Mouse (Mus musculus) G1E (cell line): ENCODE results near the gene Spi1. TPM values are rescaled to one million over a fixed set of nuclear protein-coding genes. Genes with fewer than 3 reads are reported as not detected.
"Not testable (repeated sequence)": the region's sequence is repeated elsewhere in the genome, so short reads cannot be mapped to it uniquely, and the experiment has no call there.

ENCODE experiments used
- ATAC-seq: 2 replicates; pipeline ENCODE4 v1.8.0; 2016; ENCODE audit warnings: mild to moderate bottlenecking; ENCODE audit not compliant: insufficient number of reproducible peaks, poor library complexity, low FRiP score, severe bottlenecking; ENCODE audit errors: extremely low read depth
- DNase-seq: peaks from one replicate; pipeline ENCODE4 v3.0.0; 2012; ENCODE audit warnings: low spot score
- H3K27me3 ChIP-seq: 2 replicates; pipeline ENCODE4 v1.6.1; 2012; ENCODE audit warnings: mild to moderate bottlenecking, low read length, inconsistent platforms; ENCODE audit not compliant: insufficient read depth
- H3K36me3 ChIP-seq: replicated peaks from 2 replicates; pipeline ENCODE3; 2012; ENCODE audit warnings: mild to moderate bottlenecking, inconsistent platforms
- H3K4me1 ChIP-seq: 2 replicates; pipeline ENCODE4 v1.6.1; 2012; ENCODE audit warnings: low read depth, low read length, inconsistent platforms, mixed read lengths; ENCODE audit not compliant: insufficient read depth
- H3K4me3 ChIP-seq: 2 replicates; pipeline ENCODE4 v1.5.1; 2012; ENCODE audit warnings: low read depth, mild to moderate bottlenecking, inconsistent platforms, low read length, moderate library complexity, mixed read lengths
- H3K9me3 ChIP-seq: replicated peaks from 2 replicates; pipeline ENCODE4 v1.6.1; 2012; ENCODE audit warnings: inconsistent platforms
- CTCF ChIP-seq: IDR thresholded peaks from 2 replicates; pipeline ENCODE4 v1.5.1; 2012; ENCODE audit warnings: low read depth, low read length, inconsistent platforms, mixed read lengths
- GATA1 ChIP-seq: IDR thresholded peaks from 2 replicates; pipeline ENCODE4 v1.6.1; 2012; ENCODE audit warnings: borderline replicate concordance, low read length, inconsistent platforms, mixed read lengths
- GATA2 ChIP-seq: IDR thresholded peaks from 2 replicates; pipeline ENCODE4 v1.6.1; 2012; ENCODE audit warnings: low read depth, low read length, inconsistent platforms, borderline replicate concordance
- POLR2AphosphoS5 ChIP-seq: IDR thresholded peaks from 2 replicates; pipeline ENCODE4 v1.6.1; 2012; ENCODE audit warnings: low read depth, low read length, inconsistent platforms; ENCODE audit not compliant: insufficient replicate concordance
- TAL1 ChIP-seq: conservative IDR thresholded peaks from 2 replicates; pipeline ENCODE4 v1.6.1; 2012; ENCODE audit warnings: low read depth, low read length, inconsistent platforms, mixed read lengths
- polyA plus RNA-seq: library from polyadenylated mRNA; stranded (reverse); fragments of >175 nt; gene quantifications from 2 replicates; pipeline ENCODE4 v1.2.3, GENCODE M21; 2012
- total RNA-seq, 2 experiments: library from RNA; stranded (forward) in 1 of 2; stranded (reverse) in 1 of 2; fragments of 200-1000 nt in 1 of 2; fragments of >200 nt in 1 of 2; fragmentation: Nextera tagmentation in 1 of 2; gene quantifications; 2 replicates each; pipeline ENCODE4 v1.2.3; 2014 to 2017

Gene Spi1
- total and polyA plus RNA-seq, 3 experiments: 25.4 to 138 (median 79.8) TPM

DNA sequence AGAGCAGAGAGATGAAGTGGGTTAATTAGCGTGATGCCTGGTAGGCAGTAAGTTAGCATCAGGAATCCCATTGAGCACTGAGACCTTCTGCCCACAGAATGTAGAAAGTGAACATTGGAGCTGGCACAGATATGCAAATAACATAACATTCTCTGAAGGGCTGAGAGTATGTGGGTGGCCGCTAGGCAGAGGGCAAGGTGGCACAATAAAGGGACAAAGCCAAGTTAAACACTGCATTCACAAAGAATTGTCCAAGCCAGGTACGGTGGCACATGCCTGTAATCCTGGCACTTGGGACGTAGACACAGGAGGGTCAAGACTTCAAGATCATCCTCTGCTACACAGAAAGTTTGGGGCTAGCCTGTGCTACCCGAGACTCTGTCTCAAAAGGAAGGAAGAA lies 27.1 kb downstream of the Spi1 start:
- H3K4me1 ChIP-seq: peaks cover 72% of the 10 kb centered on the region
- DNase-seq (no peak), ATAC-seq (no peak)
- no peaks in the 10 kb centered on the region for H3K27me3 ChIP-seq
- TF ChIP-seq CTCF: no peak
- TF ChIP-seq POLR2AphosphoS5: no peak
- TF ChIP-seq TAL1: no peak
- no peak for TF ChIP-seq GATA2
- TF ChIP-seq GATA1: no peak
- no peak overlapping the region for H3K4me3 ChIP-seq
- no peaks in the 10 kb centered on the region for H3K9me3 ChIP-seq
- H3K36me3 ChIP-seq: peaks cover 93% of the 10 kb centered on the region

DNA sequence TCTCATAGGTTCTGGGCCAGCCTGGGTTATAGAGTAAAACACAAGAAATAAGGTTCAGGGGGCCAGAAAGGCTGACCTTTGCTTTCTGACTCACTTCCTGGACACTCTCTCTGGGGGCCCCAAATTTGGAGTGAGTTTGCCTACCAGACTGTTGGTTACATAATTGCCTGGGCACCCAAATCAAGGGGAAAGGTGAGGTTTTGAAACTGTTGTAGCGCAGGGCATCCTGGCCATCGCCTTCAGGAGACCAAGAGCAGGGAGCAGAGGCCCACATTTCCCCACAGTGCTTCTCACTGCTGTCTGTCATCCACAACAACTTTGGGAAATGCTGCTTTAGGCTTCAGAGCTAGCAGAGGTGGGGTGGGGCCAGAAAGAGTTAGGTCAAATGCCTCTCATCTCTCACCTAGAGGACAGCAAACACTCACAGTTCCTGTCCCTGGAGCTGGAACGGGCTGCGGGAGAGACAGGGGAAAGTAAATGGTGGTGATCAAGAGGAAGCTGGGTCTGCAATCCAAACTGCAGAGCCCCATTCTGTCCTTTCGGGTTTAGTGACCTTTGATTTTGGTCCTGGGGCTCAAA lies 27.7 kb downstream of the Spi1 start:
- no peak for DNase-seq
- Histone ChIP-seq H3K4me3 (no peak overlapping the region), H3K9me3 (no peaks in the 10 kb centered on the region), H3K27me3 (no peaks in the 10 kb centered on the region), H3K4me1 (peaks cover 73% of the 10 kb centered on the region), H3K36me3 (peaks cover 95% of the 10 kb centered on the region)
- TF ChIP-seq POLR2AphosphoS5 (no peak), GATA2 (no peak), CTCF (no peak), GATA1 (no peak), TAL1 (no peak)
- ATAC-seq: no peak

DNA sequence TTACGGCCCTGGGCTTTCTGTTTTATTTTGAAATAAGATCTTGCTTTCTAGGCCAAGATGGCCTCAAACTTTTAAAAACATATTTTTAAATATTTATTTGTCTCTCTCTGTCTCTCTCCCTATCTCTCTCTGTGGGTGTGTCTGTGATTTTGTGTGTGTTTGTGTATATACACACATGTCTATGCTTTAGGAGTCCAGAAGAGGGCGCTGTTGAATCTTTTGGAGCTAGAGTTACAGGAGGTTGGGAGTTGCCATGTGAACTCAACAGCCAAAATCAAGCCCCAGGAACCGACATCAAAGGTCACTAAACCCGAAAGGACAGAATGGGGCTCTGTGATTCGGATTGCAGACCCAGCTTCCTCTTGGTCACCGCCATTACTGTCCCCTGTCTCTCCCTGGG lies 28.2 kb downstream of the Spi1 start:
- TF ChIP-seq POLR2AphosphoS5 (no peak), GATA1 (no peak), CTCF (no peak), TAL1 (no peak), GATA2 (no peak)
- no peak for ATAC-seq
- H3K36me3 ChIP-seq: peaks cover 95% of the 10 kb centered on the region
- H3K4me3 ChIP-seq: no peak overlapping the region
- peaks cover 71% of the 10 kb centered on the region for H3K4me1 ChIP-seq
- H3K27me3 ChIP-seq: no peaks in the 10 kb centered on the region
- H3K9me3 ChIP-seq: no peaks in the 10 kb centered on the region
- no peak for DNase-seq

DNA sequence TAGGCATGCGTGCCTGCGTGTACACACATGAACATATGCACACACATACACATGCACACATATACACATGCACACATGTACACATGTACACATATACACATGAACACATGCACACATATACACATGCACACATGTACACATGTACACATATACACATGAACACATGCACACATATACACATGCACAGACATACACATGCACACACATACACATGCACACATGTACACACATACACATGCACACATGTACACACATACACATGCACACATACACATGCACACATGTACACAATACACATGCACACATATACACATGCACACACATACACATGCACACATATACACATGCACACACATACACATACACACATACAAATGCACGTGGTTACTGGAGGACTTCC lies 29.6 kb downstream of the Spi1 start:
- not testable (repeated sequence) for H3K27me3 ChIP-seq, ATAC-seq, H3K4me3 ChIP-seq, DNase-seq, H3K9me3 ChIP-seq
- Histone ChIP-seq H3K36me3 (peaks cover 96% of the 10 kb centered on the region), H3K4me1 (peaks cover 61% of the 10 kb centered on the region)

- ATAC-seq (peak; percentile 58), DNase-seq (no peak)
- Histone ChIP-seq H3K9me3 (no peaks in the 10 kb centered on the region), H3K27me3 (no peaks in the 10 kb centered on the region), H3K4me3 (no peak overlapping the region), H3K4me1 (peaks cover 54% of the 10 kb centered on the region), H3K36me3 (peaks cover 95% of the 10 kb centered on the region)
- TF ChIP-seq TAL1: no peak
- no peak for TF ChIP-seq GATA2
- no peak for TF ChIP-seq CTCF
- TF ChIP-seq GATA1: no peak
- TF ChIP-seq POLR2AphosphoS5: no peak
Observed at GRCm38 (mm10) chr2:91112491-91112890, 30.3 kb downstream of the Spi1 start.

DNA sequence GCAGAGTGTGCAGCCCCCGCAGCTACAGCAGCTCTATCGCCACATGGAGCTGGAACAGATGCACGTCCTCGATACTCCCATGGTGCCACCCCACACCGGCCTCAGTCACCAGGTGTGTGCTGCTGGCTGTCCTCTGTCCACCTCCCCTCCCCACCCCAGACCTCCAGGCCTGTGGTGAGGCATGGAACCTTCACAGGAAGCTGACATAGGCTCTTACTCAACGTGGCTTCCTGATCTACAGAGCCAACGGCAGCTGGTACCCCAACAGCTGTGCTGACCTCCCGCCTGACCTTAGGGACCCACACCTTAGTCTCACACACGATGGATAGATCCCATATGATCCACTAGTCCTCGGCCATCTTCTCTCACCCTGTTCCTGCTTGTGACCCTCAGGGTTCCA lies 31.1 kb downstream of the Spi1 start:
- no peaks in the 10 kb centered on the region for H3K27me3 ChIP-seq
- peaks cover 93% of the 10 kb centered on the region for H3K36me3 ChIP-seq
- H3K4me1 ChIP-seq: peaks cover 51% of the 10 kb centered on the region
- no peak for TF ChIP-seq CTCF
- TF ChIP-seq TAL1: no peak
- no peak for TF ChIP-seq POLR2AphosphoS5
- TF ChIP-seq GATA2: no peak
- TF ChIP-seq GATA1: no peak
- ATAC-seq: no peak
- no peak overlapping the region for H3K4me3 ChIP-seq
- H3K9me3 ChIP-seq: no peaks in the 10 kb centered on the region
- DNase-seq: no peak

DNA sequence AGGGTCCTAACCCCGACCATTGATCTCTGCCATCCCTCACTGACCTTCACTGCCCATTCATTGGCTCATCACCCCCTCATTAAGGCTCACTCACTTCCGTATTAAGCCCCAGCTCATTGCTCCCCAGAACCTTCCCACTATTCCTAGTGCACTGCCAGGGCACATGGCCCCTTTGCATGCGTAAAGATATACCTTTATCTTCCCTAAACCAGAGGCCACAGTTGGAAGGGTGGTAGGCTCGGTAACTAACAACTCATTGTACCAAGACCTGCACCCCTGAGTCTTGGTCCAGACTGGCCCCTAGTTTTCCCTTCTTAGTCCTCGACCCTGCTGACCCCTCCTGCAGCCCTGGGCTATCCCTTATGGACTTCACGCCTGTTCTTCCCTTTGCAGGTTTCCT lies 31.7 kb downstream of the Spi1 start:
- no peak overlapping the region for H3K4me3 ChIP-seq
- H3K27me3 ChIP-seq: no peaks in the 10 kb centered on the region
- no peaks in the 10 kb centered on the region for H3K9me3 ChIP-seq
- ATAC-seq (no peak), DNase-seq (no peak)
- peaks cover 88% of the 10 kb centered on the region for H3K36me3 ChIP-seq
- TF ChIP-seq GATA2 (no peak), POLR2AphosphoS5 (no peak), GATA1 (no peak), CTCF (no peak), TAL1 (no peak)
- H3K4me1 ChIP-seq: peaks cover 48% of the 10 kb centered on the region
